Mouse (Mus musculus) embryo, embryonic 11 days (tissue): ENCODE measurements around the gene Vps37c.

ENCODE experiments used
- DNase-seq: peaks from one replicate; pipeline ENCODE4 v3.0.0-alpha.2; 2015

Gene Vps37c

GRCm38 (mm10) chr19:10688537-10689352, at the start of gene Vps37c:
TSS of gene Vps37c (plus strand) at chr19:10688735.
- peak; percentile 94 for DNase-seq

GRCm38 (mm10) chr19:10640080-10640479, 48.5 kb upstream of the Vps37c start:
- peak; percentile 18 for DNase-seq

- DNase-seq, result no peak
Observed at GRCm38 (mm10) chr19:10640589-10641378, 47.8 kb upstream of the Vps37c start.

DNA sequence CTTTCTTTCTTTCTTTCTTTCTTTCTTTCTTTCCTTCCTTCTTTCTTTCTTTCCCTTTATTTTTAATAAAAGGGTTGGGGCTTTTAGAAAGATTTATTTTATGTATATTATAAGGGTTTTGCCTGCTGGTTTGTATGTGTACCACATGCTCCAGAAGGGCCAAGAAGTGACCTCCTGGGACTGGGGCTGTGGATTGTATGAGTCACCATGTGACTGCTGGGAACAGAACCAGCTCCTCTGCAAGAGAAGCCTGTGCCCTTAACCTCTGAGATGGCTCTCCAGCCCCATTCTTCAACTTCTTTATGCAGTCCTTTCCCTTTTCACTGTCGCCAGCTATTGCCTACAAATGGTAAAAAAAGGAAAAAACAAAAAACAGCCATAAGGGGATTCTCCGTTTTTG, 42.9 kb upstream of the Vps37c start:
- no peak for DNase-seq

DNA sequence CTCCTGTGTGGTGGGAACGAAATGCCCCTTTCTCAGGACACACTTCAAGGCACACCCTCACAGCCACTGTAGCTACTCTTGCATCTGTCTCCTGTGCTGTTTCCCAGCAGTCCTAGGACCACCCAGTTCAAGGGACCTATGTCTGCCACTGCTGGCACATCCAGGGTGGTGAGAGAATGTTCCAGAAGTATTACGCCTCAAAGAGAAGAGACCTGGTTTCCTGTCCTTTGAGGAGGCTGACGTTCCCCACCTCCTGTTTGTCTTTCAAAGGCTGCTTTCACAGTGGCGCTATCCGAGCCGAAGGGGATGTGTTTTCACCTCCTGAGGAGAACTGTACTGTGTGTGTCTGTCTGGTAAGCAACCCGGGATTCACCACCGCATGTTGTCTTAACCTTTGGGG, 40.4 kb upstream of the Vps37c start:
- DNase-seq, result no peak

- DNase-seq, result no peak
Observed at GRCm38 (mm10) chr19:10656058-10656457, 32.5 kb upstream of the Vps37c start.

GRCm38 (mm10) chr19:10657742-10658141, 30.8 kb upstream of the Vps37c start:
- no peak for DNase-seq

- no peak for DNase-seq
Observed at GRCm38 (mm10) chr19:10658406-10658805, 30.1 kb upstream of the Vps37c start.

DNA sequence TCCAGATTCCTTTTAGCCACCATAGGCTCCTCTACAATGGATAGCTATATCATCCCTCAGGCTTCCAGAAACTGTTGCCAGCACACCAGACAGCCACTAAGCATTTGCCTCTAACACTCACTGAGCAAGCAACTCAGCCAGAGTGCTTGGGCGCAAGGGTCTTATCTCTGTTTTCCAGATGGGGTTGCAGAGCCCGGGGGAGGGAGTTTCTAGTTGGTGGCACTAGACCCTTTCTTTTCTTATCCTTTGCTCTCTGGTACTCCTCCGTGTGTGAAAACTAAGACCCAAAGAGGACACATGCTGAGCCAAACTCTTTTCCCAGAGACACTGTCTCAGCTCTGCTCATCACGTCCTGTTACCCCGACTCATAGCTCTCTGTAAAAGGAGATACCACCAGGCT, 27.2 kb upstream of the Vps37c start:
- DNase-seq, result no peak

DNA sequence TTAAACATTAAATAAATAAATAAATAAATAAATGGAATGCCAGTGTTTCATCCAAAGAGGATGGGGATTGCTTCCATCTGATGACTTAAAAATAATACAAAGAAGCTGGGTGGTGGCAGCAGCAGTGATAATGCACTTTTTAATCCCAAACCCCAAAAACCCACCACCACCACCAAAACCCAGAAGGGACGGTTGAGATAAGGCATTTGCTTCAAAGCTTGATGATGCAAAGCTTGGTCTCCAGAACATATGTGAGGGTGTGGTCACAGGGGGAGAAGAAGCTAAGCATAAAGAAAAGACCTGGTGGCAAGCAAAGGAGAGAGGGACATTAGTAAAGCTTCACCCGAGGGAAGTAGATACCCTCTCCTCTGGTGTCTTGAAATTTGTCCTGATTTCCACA, 26.6 kb upstream of the Vps37c start:
- no peak for DNase-seq

- no peak for DNase-seq
Observed at GRCm38 (mm10) chr19:10662665-10663064, 25.9 kb upstream of the Vps37c start.

DNA sequence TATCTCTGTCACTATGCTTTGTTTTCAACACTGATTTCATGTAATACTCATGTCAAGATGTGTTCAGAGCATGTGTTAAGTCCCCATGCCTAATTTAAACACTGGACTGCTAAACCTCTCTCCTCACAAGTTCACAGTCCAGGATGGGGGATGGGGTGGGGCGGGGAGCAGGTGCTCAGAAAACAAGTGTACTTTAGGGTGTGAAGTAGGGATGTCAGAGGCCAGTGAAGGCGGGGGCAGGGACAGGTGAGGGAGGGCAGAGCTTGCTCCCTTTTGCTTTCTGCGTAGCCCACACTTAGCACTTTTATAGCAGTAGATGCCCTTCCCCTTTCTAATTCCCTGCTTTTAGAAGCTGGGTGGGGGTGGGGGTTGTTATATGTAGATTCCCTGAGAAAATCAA, 23.4 kb upstream of the Vps37c start:
- no peak for DNase-seq

DNA sequence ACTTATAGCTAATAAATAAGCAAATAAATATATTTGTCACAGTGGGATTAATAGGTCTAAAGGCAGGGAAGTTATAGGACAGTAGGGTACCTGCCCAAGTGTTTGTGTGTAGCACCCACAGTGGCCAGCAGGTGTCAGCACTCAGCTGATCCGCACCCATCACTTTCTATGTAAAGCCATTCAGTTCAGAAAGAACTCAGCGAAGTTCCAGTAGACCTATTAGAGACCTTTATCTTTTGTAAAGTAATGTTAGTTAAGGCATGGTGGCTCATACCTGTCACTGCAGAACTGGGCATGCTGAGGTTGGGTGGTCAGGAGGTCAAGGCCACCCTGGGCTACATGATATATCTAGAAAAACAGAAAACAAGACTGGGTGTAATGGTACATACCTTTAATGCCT, 23.0 kb upstream of the Vps37c start:
- peak; percentile 65 for DNase-seq

GRCm38 (mm10) chr19:10671319-10671718, 17.2 kb upstream of the Vps37c start:
- no peak for DNase-seq

GRCm38 (mm10) chr19:10671854-10672417, 16.6 kb upstream of the Vps37c start:
- no peak for DNase-seq

DNA sequence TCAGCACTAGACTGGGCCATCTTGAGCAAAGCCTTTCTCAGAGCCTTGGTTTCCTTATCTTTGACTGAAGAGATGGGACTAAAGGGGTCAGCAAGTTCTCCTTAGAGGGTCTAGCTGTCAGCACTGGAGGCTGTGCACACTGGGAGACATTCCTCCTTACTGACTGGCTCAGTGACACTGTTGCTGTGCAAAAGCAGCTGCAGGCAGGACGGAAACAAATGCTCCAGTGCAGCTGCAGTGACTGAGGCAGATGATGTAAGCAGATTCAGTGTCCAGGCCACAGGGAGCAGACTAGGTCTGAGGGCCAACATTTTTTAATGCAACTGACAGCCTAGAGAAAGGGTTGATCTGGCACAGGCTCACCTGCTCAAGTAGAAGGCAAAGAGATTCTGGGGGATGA, 15.3 kb upstream of the Vps37c start:
- DNase-seq, result no peak

DNA sequence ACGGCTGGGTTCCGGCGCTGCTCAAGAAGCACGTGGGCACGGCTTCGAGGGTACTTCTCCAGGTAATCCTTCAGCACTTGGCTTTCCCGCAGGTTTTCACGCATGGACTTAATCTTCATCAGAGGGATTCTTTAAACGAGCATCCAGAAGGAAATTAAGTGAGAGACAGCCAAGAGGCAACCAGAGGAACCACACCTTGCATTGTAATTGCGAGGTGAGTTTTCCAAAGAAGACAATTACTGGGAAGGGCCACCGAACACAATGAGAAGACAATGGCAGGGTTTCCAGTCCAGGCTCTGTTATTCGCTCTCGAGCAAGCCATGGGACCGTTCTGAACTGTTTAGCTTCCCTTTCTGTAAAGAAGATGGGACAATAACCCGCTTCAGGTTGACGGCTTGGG, 11.9 kb upstream of the Vps37c start:
- DNase-seq, result no peak

DNA sequence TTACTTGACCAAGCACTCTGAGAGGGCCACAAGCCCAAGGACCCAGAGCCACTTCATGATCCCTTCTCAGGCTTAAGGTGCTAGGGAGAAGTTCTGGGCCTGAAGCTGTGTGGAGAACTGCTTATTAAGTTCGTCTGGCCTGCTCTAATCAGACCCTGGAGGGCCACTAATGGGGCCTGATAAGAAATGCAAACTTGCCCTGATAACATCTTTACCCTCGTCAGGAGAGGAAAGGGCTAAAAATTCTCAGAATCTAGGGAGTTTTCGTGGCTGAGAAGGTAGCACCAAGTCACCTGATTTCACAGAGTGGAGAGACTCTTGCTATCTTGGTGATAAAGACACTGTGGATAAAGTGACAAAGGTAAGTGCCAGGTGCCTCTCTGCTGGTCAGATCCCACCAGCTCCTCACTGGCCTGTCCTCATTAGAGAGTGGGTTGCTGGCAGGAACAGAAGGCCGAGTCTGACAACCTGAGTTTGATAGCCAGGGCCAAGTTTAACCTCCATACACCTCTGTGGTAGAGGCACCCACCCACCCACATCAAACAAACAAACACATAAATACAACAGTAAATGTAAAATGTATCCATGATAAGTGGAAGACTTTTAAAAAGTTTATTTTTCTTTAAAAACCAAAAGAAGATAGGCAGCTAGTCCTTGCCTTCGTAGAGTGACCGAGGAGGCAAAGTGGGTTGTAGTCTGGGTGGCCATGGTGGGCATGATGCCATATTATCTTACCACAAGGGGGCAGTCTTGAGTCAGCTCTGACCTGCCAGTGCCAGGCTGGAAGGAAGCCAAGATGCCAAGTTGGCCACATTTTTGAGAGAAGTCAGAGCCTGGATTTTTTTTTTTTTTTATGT, 10.4 kb upstream of the Vps37c start, which contains the start of gene Pga5:
TSS of gene Pga5 (minus strand) at position 157 of the 857 bp plus-strand sequence.
- peak; percentile 79 for DNase-seq

DNA sequence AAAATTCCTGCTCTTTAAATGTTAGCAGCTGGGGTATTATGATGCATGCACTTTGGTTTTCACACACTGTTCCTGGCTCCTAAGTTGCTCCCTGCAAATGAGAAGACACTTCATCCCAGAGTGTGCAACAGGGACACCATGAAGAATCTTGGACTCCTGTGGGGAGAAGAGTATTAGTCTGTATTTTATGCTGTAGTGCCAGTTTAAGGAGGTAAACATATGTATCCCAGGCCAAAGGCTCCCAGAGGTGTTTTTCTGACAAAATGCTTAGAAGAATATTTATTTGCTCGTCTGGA, 9.8 kb upstream of the Vps37c start:
- DNase-seq, result no peak

GRCm38 (mm10) chr19:10681571-10681970, 7.0 kb upstream of the Vps37c start:
- DNase-seq, result no peak

GRCm38 (mm10) chr19:10685081-10685480, 3.5 kb upstream of the Vps37c start:
- no peak for DNase-seq

DNA sequence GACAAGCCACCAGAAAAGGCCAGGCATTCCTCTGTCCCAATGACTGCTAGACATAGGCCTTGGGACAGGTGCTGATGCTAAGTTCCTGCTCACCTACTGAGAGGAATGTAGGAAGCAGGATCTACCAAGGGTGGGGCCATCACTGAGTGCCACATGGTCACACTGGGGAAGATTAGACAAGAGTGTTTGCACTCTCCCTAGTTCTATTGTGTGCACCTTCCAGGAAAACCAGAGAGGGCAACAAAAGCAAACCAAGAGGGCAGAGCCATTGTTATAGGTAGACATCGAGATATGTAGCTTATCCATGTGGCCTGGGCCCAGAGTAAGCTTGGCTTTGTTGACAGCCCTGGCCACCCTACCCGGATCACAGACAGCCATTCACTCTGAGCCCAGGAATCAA, 2.8 kb upstream of the Vps37c start:
- DNase-seq, result no peak
